Mouse (Mus musculus) gonadal fat pad, adult 2 months (tissue): ENCODE results near the gene Inhbb. TPM values are rescaled to one million over a fixed set of nuclear protein-coding genes. Genes with fewer than 3 reads are reported as not detected.

Experiments
- DNase-seq: peaks from one replicate; pipeline ENCODE4 v3.0.0-alpha.2; 2012; ENCODE audit warnings: low read depth
- polyA plus RNA-seq: library from polyadenylated mRNA; depleted of rRNA; stranded (reverse); fragments of >200 nt; gene quantifications from 2 replicates; pipeline ENCODE4 v1.2.3, GENCODE M21; 2012; rRNA removed

Gene Inhbb
- polyA plus RNA-seq, 1 experiment = 26.1 TPM

DNA sequence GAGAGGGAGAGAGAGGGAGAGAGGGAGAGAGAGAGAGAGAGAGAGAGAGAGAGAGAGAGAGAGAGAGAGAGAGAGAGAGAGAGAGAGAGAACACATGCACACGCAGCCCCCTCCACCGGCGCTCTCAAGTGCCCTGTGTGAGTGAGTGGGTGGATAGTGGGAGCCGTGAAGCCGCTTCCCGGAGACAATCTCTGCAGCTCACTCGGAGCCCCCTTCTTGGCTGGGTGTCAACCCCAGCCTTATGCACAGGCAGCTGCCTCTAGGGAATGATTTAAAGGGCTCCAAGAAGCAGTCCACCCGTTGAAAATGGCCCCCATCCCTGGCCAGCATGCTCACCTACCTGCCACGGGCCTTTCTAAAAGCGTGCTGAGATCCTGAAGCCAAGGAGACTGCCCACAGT lies 38.1 kb downstream of the Inhbb start:
- no peak for DNase-seq

DNA sequence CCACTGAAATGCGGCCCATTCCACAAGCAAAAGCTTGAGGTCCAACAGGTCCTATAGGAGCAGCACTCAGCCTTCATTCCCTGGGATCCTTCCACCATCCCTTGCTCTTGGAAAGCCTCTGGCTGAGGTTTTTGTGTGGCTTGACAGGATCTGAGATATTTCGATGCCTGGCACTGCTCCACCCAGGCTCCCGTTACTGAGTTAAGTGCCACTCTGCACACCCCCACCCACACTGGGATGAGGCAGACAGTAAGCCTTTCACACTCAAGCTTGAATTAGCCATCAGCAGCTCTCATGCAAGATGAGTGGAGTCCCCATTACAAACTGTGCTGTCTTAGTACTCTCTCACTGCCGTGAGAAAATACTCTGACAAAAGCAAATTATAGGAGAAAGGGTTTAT lies 41.4 kb downstream of the Inhbb start:
- DNase-seq = no peak

DNA sequence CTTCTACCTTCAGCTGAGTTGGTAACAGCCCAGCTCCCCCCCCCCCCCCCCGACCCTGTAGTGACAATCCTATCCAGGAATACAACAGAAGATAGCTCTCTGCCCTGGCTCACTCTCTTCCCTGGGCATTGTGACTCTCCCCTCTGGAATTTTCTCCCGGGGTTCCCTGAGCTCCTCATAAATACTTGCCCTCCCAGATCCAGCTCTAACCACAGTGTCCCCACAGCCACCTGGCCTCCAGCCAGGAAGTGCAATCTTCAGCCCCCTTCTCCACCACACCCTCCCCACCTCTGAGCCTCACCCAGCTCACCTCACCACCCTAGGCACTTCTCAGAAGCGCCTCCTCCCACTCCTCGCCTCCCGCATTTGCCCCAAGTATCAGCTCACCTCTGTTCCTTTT lies 46.7 kb downstream of the Inhbb start:
- DNase-seq = no peak

DNA sequence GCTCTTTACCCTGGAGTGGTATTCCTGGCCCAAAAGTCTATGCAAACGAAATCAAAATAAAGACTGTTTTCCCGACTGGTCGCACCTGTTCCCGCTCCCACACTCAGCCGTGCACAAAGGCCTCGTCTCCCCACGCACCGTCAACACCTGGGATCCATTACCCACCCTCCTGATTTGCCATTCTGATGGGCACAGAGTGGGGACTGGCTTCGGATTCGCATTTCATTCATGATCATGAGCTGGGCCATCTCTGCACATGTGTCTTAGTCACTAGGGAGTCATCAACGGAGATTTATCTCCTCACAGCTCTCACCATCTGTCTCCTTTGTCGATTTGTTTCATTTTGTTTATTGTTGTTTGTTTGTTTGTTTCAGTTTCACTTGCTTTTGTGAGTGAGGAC lies 54.5 kb downstream of the Inhbb start:
- no peak for DNase-seq

GRCm38 (mm10) chr1:119366315-119366714 lies 55.7 kb downstream of the Inhbb start:
- no peak for DNase-seq

Other genes with a start within 250 kb of the Inhbb start
- gene Ralb, start 82.5 kb upstream of the Inhbb start, polyA plus RNA-seq = 38.5 and 38.7 TPM in 2 replicates
- 15.2 and 18.3 TPM in 2 replicates for gene Tmem185b, start 103.9 kb upstream of the Inhbb start, polyA plus RNA-seq
- gene Epb41l5, start 226.8 kb upstream of the Inhbb start, polyA plus RNA-seq = 14.5 and 16.4 TPM in 2 replicates